Comparison of ENCODE assay signal across 8 mouse cellular contexts in the genomic region with DNA sequence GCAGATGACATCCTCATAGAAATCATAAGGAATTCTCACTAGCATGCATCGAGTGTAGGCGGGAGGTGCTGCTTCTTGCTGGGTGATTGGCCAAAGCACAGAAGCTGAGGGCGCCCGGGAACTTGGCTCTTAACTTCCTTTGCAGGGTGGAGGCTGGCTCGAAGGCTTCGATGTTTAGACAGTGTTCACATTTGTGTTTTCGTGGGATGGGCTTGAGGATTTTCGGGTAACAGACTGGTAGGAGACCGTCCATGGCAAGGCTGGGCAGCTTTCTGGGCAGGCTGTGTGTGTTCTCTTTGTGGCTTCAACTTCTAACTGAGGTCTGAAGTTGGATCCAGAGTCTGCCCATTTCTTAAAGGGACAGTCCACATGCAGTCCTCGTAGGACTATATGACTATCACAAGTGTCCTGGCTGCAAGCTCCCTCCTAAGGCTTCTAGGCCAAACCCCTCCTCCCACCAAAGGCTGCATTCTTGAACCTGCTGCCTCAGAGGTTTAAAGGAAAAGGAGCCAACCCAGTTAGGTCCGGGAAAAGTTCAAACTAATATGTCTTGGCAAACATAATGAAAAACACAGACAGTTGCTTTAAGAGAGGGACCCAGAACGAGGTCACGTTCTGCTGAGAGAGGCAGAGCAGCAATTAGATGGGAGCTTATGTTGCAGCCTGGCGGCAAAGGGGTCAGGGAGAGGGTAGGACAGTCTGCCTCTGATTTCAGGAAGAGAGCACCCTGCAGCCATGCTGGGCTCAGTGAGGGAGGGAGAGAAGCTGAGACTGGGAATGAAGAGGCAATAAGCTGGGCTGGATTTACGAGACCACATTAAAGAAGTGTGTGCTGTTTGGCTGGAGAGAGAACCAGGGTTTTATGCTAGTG.
A peak's percentile ranks its signal among the peaks of the same experiment; 100 is the strongest.
DNase-seq lines count a peak whose midpoint lies in the region; ATAC-seq and TF ChIP-seq lines count a peak whose summit lies in the region.

No protein-coding gene starts in this region.

- H3K36me3 ChIP-seq in embryonic facial prominence, embryonic 10.5 days (replicated peaks) = no peaks in the 10 kb centered on the region
- H3K36me3 ChIP-seq in heart, embryonic 15.5 days = no peaks in the 10 kb centered on the region
- no peaks in the 10 kb centered on the region for H3K36me3 ChIP-seq in stomach, embryonic 14.5 days (ENCODE audit: control insufficient read depth, insufficient read depth, low read length)

- peak; percentile 67; the same call in 1 of the 2 replicates for ATAC-seq in heart, embryonic 15.5 days (replicated peaks; ENCODE audit: insufficient number of reproducible peaks, insufficient read depth, low FRiP score, low read depth)
- 0 out of 2 replicates have a peak, but pooled peaks have one; percentile 42 for ATAC-seq in stomach, embryonic 14.5 days (ENCODE audit: insufficient number of reproducible peaks, insufficient read depth, low FRiP score, low read depth)

- 0 out of 2 replicates have a peak overlapping the region, but pooled peaks have one; percentile 19 for H3K9ac ChIP-seq in heart, embryonic 15.5 days
- H3K9ac ChIP-seq in stomach, embryonic 14.5 days (replicated peaks; ENCODE audit: low read depth, low read length) = no peak overlapping the region

- no peak for TF ChIP-seq CTCF in cerebellum, adult 2 months (IDR thresholded peaks at IDR 0.05; ENCODE audit: borderline replicate concordance, insufficient read depth, low read depth, low read length)

- no peaks in the 10 kb centered on the region for H3K9me3 ChIP-seq in embryonic facial prominence, embryonic 10.5 days
- no peaks in the 10 kb centered on the region for H3K9me3 ChIP-seq in heart, embryonic 15.5 days (replicated peaks)
- no peaks in the 10 kb centered on the region for H3K9me3 ChIP-seq in stomach, embryonic 14.5 days (ENCODE audit: control insufficient read depth, low read depth, low read length)

- no peak for TF ChIP-seq POLR2A in cerebellum, adult 2 months (IDR thresholded peaks at IDR 0.05; ENCODE audit: borderline replicate concordance, insufficient read depth, low read length)

- no peaks in the 10 kb centered on the region; the same call in 1 of the 2 replicates for H3K27me3 ChIP-seq in cerebellum, adult 2 months (ENCODE audit: control insufficient read depth, insufficient read depth, low read length)
- H3K27me3 ChIP-seq in embryonic facial prominence, embryonic 10.5 days (replicated peaks; ENCODE audit: low read depth, poor library complexity, severe bottlenecking) = 0 out of 2 replicates have a peak, but pooled peaks cover 3% of the 10 kb centered on the region
- no peaks in the 10 kb centered on the region for H3K27me3 ChIP-seq in heart, embryonic 15.5 days
- H3K27me3 ChIP-seq in stomach, embryonic 14.5 days (ENCODE audit: control insufficient read depth, insufficient read depth, low read length) = no peaks in the 10 kb centered on the region

- WGBS in cerebellum, adult 2 months = 17% methylated on average over 15 of the region's 15 CpGs
- WGBS in embryonic facial prominence, embryonic 10.5 days = 31% methylated on average over 15 of the region's 15 CpGs
- 32% methylated on average over 15 of the region's 15 CpGs for WGBS in heart, embryonic 15.5 days
- WGBS in stomach, embryonic 14.5 days = 24% methylated on average over 15 of the region's 15 CpGs

- peak overlapping the region; percentile 47 for H3K4me3 ChIP-seq in cerebellum, adult 2 months (replicated peaks; ENCODE audit: insufficient read depth, low read depth, low read length)
- H3K4me3 ChIP-seq in embryonic facial prominence, embryonic 10.5 days = peak overlapping the region; percentile 24; the same call in 1 of the 2 replicates
- 0 out of 2 replicates have a peak overlapping the region, but pooled peaks have one; percentile 13 for H3K4me3 ChIP-seq in heart, embryonic 15.5 days
- no peak overlapping the region for H3K4me3 ChIP-seq in stomach, embryonic 14.5 days (ENCODE audit: low read depth, low read length)

- peak overlapping the region; percentile 49 for H3K4me2 ChIP-seq in heart, embryonic 15.5 days
- H3K4me2 ChIP-seq in stomach, embryonic 14.5 days (replicated peaks; ENCODE audit: low read depth, low read length) = peak overlapping the region; percentile 3; the same call in 1 of the 2 replicates

- peak; percentile 10 to 15 for DNase-seq in cerebellum, adult 2 months
- no peak for DNase-seq in cerebellum, adult 9-11 months
- DNase-seq in embryonic facial prominence, embryonic 10.5 days (ENCODE audit: low spot score) = peak; percentile 80
- DNase-seq in kidney, postnatal 14 days = peak; percentile 57
- peak; percentile 66 for DNase-seq in mesoderm, embryonic 11.5 days (ENCODE audit: low read depth, low spot score)
- DNase-seq in spleen, adult 12 weeks (ENCODE audit: low spot score) = no peak

- no peak overlapping the region for H3K27ac ChIP-seq in cerebellum, adult 2 months (ENCODE audit: insufficient read depth, low read length)
- H3K27ac ChIP-seq in embryonic facial prominence, embryonic 10.5 days (replicated peaks) = peak overlapping the region; percentile 86
- H3K27ac ChIP-seq in heart, embryonic 15.5 days = peak overlapping the region; percentile 69
- peak overlapping the region; percentile 56; the same call in 1 of the 2 replicates for H3K27ac ChIP-seq in stomach, embryonic 14.5 days (ENCODE audit: low read length)

- peaks cover 8% of the 10 kb centered on the region for H3K4me1 ChIP-seq in cerebellum, adult 2 months (ENCODE audit: control insufficient read depth, insufficient read depth, low read length)
- H3K4me1 ChIP-seq in embryonic facial prominence, embryonic 10.5 days = peaks cover 28% of the 10 kb centered on the region
- H3K4me1 ChIP-seq in heart, embryonic 15.5 days (replicated peaks) = peaks cover 17% of the 10 kb centered on the region
- H3K4me1 ChIP-seq in stomach, embryonic 14.5 days (ENCODE audit: control insufficient read depth, insufficient read depth, low read length) = 0 out of 2 replicates have a peak, but pooled peaks cover 3% of the 10 kb centered on the region

Comparison
In these comparisons a context has a peak if more than half of its experiments do, and no peak if none do; other contexts are left out.
1. DNase-seq: peak in cerebellum, adult 2 months (2 of 2), embryonic facial prominence, embryonic 10.5 days (single experiment), kidney, postnatal 14 days (single experiment) and mesoderm, embryonic 11.5 days (single experiment); none in cerebellum, adult 9-11 months (single experiment) and spleen, adult 12 weeks (single experiment).